Mouse (Mus musculus) small intestine, adult 2 months (tissue): Measurements from ENCODE around the gene Kif1a. TPM values are rescaled to one million over a fixed set of nuclear protein-coding genes. Genes with fewer than 3 reads are reported as not detected.
"Not testable (repeated sequence)": the region's sequence is repeated elsewhere in the genome, so short reads cannot be mapped to it uniquely, and the experiment has no call there.

ENCODE experiments used
- H3K27ac ChIP-seq: fragments of 200-500 bp; 2 replicates; pipeline ENCODE4 v1.5.1; 2012; ENCODE audit warnings: low read depth, low read length, control low read depth, inconsistent platforms; ENCODE audit not compliant: insufficient read depth
- H3K27me3 ChIP-seq: fragments of 200-500 bp; 2 replicates; pipeline ENCODE4 v1.6.1; 2012; ENCODE audit warnings: mild to moderate bottlenecking, moderate library complexity, low read length, inconsistent platforms; ENCODE audit not compliant: control insufficient read depth, insufficient read depth
- H3K36me3 ChIP-seq: fragments of 200-500 bp; 2 replicates; pipeline ENCODE4 v1.6.1; 2012; ENCODE audit warnings: mild to moderate bottlenecking, low read length, control low read depth, inconsistent platforms; ENCODE audit not compliant: control insufficient read depth, insufficient read depth
- H3K4me1 ChIP-seq: fragments of 200-500 bp; 2 replicates; pipeline ENCODE4 v1.6.1; 2012; ENCODE audit warnings: low read length, inconsistent platforms, mixed read lengths; ENCODE audit not compliant: control insufficient read depth, insufficient read depth, insufficient read length
- H3K4me3 ChIP-seq: fragments of 200-500 bp; 2 replicates; pipeline ENCODE4 v1.5.1; 2012; ENCODE audit warnings: low read depth, mild to moderate bottlenecking, control low read depth, inconsistent platforms, low read length, moderate library complexity
- CTCF ChIP-seq: fragments of 200-500 bp; IDR thresholded peaks from 2 replicates; pipeline ENCODE4 v1.5.1; 2012; ENCODE audit warnings: low read depth, mild to moderate bottlenecking, control low read depth, inconsistent platforms, low read length, moderate library complexity, mixed read lengths; ENCODE audit not compliant: insufficient replicate concordance, insufficient read length; ENCODE audit errors: extremely low read depth
- POLR2A ChIP-seq: fragments of 200-500 bp; IDR thresholded peaks from 2 replicates; pipeline ENCODE4 v1.6.1; 2012; ENCODE audit warnings: low read depth, mild to moderate bottlenecking, control low read depth, inconsistent platforms, low read length, moderate library complexity
- WGBS: fragments of 180-500 bp; shearing (Covaris S2); methylation state at CpG from one replicate; pipeline ENCODE4 v1.1.7; 2018; 5-methylcytosine and 5-hydroxymethylcytosine counted together
- polyA plus RNA-seq: library from polyadenylated mRNA; depleted of rRNA; stranded (reverse); fragments of >200 nt; gene quantifications from 2 replicates; pipeline ENCODE4 v1.2.3, GENCODE M21; 2012; rRNA removed

The Kif1a gene
- polyA plus RNA-seq, 1 experiment = 2.0 TPM

GRCm38 (mm10) chr1:92979073-92979602, 122.6 kb downstream of the Kif1a start:
- peaks cover 4% of the 10 kb centered on the region for H3K36me3 ChIP-seq
- TF ChIP-seq CTCF = no peak
- TF ChIP-seq POLR2A = no peak
- no peaks in the 10 kb centered on the region for H3K4me1 ChIP-seq
- no peak overlapping the region for H3K27ac ChIP-seq
- H3K27me3 ChIP-seq = no peaks in the 10 kb centered on the region
- WGBS = 65% methylated on average over 11 of the region's 11 CpGs
- H3K4me3 ChIP-seq = no peak overlapping the region

- no peak overlapping the region for H3K4me3 ChIP-seq
- H3K27me3 ChIP-seq = no peaks in the 10 kb centered on the region
- TF ChIP-seq CTCF (no peak), POLR2A (no peak)
- no peaks in the 10 kb centered on the region for H3K4me1 ChIP-seq
- 57% methylated on average over 7 of the region's 7 CpGs for WGBS
- peaks cover 4% of the 10 kb centered on the region for H3K36me3 ChIP-seq
- no peak overlapping the region for H3K27ac ChIP-seq
Observed at GRCm38 (mm10) chr1:92978645-92979044, 123.1 kb downstream of the Kif1a start.

GRCm38 (mm10) chr1:92976141-92976566, 125.6 kb downstream of the Kif1a start:
- Histone ChIP-seq H3K4me1 (no peaks in the 10 kb centered on the region), H3K36me3 (0 out of 2 replicates have a peak, but pooled peaks cover 3% of the 10 kb centered on the region), H3K27me3 (no peaks in the 10 kb centered on the region), H3K4me3 (no peak overlapping the region), H3K27ac (no peak overlapping the region)
- WGBS = 66% methylated on average over 6 of the region's 6 CpGs
- no peak for TF ChIP-seq CTCF
- no peak for TF ChIP-seq POLR2A

- TF ChIP-seq POLR2A (no peak), CTCF (no peak)
- Histone ChIP-seq H3K36me3 (0 out of 2 replicates have a peak, but pooled peaks cover 3% of the 10 kb centered on the region), H3K27me3 (no peaks in the 10 kb centered on the region), H3K4me1 (no peaks in the 10 kb centered on the region), H3K27ac (no peak overlapping the region), H3K4me3 (no peak overlapping the region)
- 47% methylated on average over 1 of the region's 1 CpGs for WGBS
Observed at GRCm38 (mm10) chr1:92972854-92973253, 128.9 kb downstream of the Kif1a start.

- WGBS = 78% methylated on average over 7 of the region's 7 CpGs
- no peaks in the 10 kb centered on the region for H3K4me1 ChIP-seq
- TF ChIP-seq POLR2A (no peak), CTCF (no peak)
- H3K27ac ChIP-seq = no peak overlapping the region
- H3K4me3 ChIP-seq = no peak overlapping the region
- 0 out of 2 replicates have a peak, but pooled peaks cover 3% of the 10 kb centered on the region for H3K36me3 ChIP-seq
- no peaks in the 10 kb centered on the region for H3K27me3 ChIP-seq
Observed at GRCm38 (mm10) chr1:92971879-92972795, 129.6 kb downstream of the Kif1a start.

GRCm38 (mm10) chr1:92970791-92971190, 131.0 kb downstream of the Kif1a start:
- not testable (repeated sequence) for H3K4me3 ChIP-seq, H3K4me1 ChIP-seq
- WGBS = 92% methylated on average over 6 of the region's 6 CpGs

More at GRCm38 (mm10) chr1:92970791-92971190, 131.0 kb downstream of the Kif1a start:
- H3K27ac ChIP-seq, H3K27me3 ChIP-seq, H3K36me3 ChIP-seq: not testable (repeated sequence)

Other genes starting within 250 kb of the Kif1a start
- 0.15 TPM in 1 of 2 replicates, not detected in the other for gene Ankmy1, start 199.0 kb downstream of the Kif1a start, polyA plus RNA-seq
- 21.5 and 29.9 TPM in 2 replicates for gene Dusp28, start 195.0 kb downstream of the Kif1a start, polyA plus RNA-seq
- gene Rnpepl1, start 191.2 kb downstream of the Kif1a start, polyA plus RNA-seq = 240 and 410 TPM in 2 replicates
- 13.7 and 29.0 TPM in 2 replicates for gene Capn10, start 167.6 kb downstream of the Kif1a start, polyA plus RNA-seq
- gene Gpr35, start 151.1 kb downstream of the Kif1a start, polyA plus RNA-seq = 16.4 and 25.9 TPM in 2 replicates
- 0.14 and 112 TPM in 2 replicates for gene Aqp12, start 95.6 kb downstream of the Kif1a start, polyA plus RNA-seq
- 0.14 and 0.58 TPM in 2 replicates for gene Agxt, start 33.3 kb upstream of the Kif1a start, polyA plus RNA-seq
- gene 2310007B03Rik, start 59.0 kb upstream of the Kif1a start, polyA plus RNA-seq = 3.0 and 13.5 TPM in 2 replicates
- gene Crocc2, start 66.8 kb upstream of the Kif1a start, polyA plus RNA-seq = 0.08 TPM in 1 of 2 replicates, not detected in the other
- 2.6 and 3.0 TPM in 2 replicates for gene Sned1, start 133.9 kb upstream of the Kif1a start, polyA plus RNA-seq
- 1.3 and 3.1 TPM in 2 replicates for gene Mterf4, start 204.0 kb upstream of the Kif1a start, polyA plus RNA-seq
- 1.2 and 2.6 TPM in 2 replicates for gene Ppp1r7, start 240.9 kb upstream of the Kif1a start, polyA plus RNA-seq
- gene Pask, start 241.5 kb upstream of the Kif1a start, polyA plus RNA-seq = 0.62 and 1.6 TPM in 2 replicates